Mouse (Mus musculus) lung, postnatal 0 days (tissue): ENCODE data around the gene Tcf3.

Source experiments
- CTCF ChIP-seq: IDR thresholded peaks from 2 replicates; pipeline ENCODE4 v1.5.1; 2016; ENCODE audit warnings: antibody characterized with exemption, mild to moderate bottlenecking
- EP300 ChIP-seq: IDR thresholded peaks from 2 replicates; pipeline ENCODE4 v1.6.1; 2016; ENCODE audit warnings: antibody characterized with exemption, mild to moderate bottlenecking, control low read depth

DNA sequence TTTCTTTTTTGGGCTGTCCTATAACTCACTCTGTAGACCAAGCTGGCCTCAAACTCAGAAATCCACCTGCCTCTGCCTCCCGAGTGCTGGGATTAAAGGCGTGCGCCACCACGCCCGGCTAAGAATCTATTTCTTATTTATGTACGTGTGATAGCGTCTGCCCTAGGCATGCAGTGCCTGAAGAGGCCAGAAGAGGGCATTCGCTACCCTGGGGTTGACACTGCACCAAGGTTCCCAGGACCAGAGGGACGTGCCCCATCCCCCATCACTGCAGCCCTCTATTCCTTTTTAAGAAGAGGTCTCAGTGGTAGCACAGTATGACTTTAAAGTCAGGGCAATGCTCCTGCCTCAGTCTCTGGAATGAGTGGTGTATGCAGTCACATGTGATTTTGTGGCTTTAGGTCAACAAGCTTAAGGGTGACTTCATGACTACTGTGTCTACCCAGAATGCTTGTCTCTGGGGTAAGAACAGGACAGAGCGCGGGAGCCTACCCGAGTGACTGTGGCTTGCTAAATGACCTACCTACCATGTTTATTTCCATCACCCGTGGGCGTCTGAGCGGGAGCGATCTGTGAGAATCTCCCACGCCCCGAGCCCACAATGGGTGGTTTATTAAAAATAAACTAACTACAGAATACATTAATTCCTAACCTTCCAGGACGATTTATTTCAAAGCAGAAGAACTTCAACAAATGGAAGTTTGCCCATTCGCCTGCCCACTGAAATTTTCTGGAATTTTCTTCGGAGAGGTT lies 63.3 kb downstream of the Tcf3 start:
- TF ChIP-seq CTCF (peak; percentile 40), EP300 (no peak)
